Mouse (Mus musculus) C2C12 (cell line): Measurements from ENCODE around the gene Asb7. TPM values are rescaled to one million over a fixed set of nuclear protein-coding genes. Genes with fewer than 3 reads are reported as not detected.

Experiments used
- H3K27me3 ChIP-seq: one replicate; pipeline ENCODE4 v1.6.1; 2011; ENCODE audit not compliant: control insufficient read depth, insufficient read depth, insufficient read length
- H3K36me3 ChIP-seq: one replicate; pipeline ENCODE4 v1.6.1; 2011; ENCODE audit not compliant: control insufficient read depth, insufficient read depth
- H3K4me3 ChIP-seq: one replicate; pipeline ENCODE4 v1.5.1; 2011; ENCODE audit warnings: mild to moderate bottlenecking, control low read depth; ENCODE audit not compliant: poor library complexity, insufficient read depth, severe bottlenecking
- H3K79me2 ChIP-seq: one replicate; pipeline ENCODE4 v1.6.1; 2011; ENCODE audit not compliant: control insufficient read depth, insufficient read depth
- H3K79me3 ChIP-seq: one replicate; pipeline ENCODE4 v1.6.1; 2011; ENCODE audit warnings: low read depth, control low read depth
- H3ac ChIP-seq: one replicate; pipeline ENCODE3; 2011; ENCODE audit warnings: low read depth; ENCODE audit not compliant: control insufficient read depth, insufficient read length
- CEBPB ChIP-seq: IDR thresholded peaks from one replicate; pipeline ENCODE4 v1.6.1; 2011; ENCODE audit warnings: low read depth, mild to moderate bottlenecking, control low read depth, moderate library complexity
- CTCF ChIP-seq: IDR thresholded peaks from one replicate; pipeline ENCODE4 v1.5.1; 2011; ENCODE audit not compliant: control insufficient read depth, insufficient read depth, insufficient read length
- FOSL1 ChIP-seq: IDR thresholded peaks from one replicate; pipeline ENCODE4 v1.8.0; 2011; ENCODE audit warnings: mild to moderate bottlenecking, low read length; ENCODE audit not compliant: poor library complexity, insufficient read depth, severe bottlenecking
- MAX ChIP-seq: IDR thresholded peaks from one replicate; pipeline ENCODE4 v1.6.1; 2011; ENCODE audit warnings: mild to moderate bottlenecking, control low read depth
- MYOD1 ChIP-seq: IDR thresholded peaks from one replicate; pipeline ENCODE4 v1.6.1; 2011; ENCODE audit warnings: low read depth; ENCODE audit not compliant: control insufficient read depth, insufficient read length
- MYOG ChIP-seq: IDR thresholded peaks from one replicate; pipeline ENCODE4 v1.6.1; 2011; ENCODE audit not compliant: control insufficient read depth, insufficient read length; ENCODE audit errors: extremely low read depth
- USF1 ChIP-seq: IDR thresholded peaks from one replicate; pipeline ENCODE4 v1.6.1; 2011; ENCODE audit warnings: low read depth, mild to moderate bottlenecking, control low read depth, moderate library complexity
- polyA plus RNA-seq: library from polyadenylated mRNA; unstranded; fragments of >200 nt; fragmentation: generic; extraction: Trizol; gene quantifications from one replicate; pipeline ENCODE4 v1.2.1, GENCODE M21; 2012; ENCODE audit warnings: missing spikeins

Asb7 gene
- polyA plus RNA-seq, 1 experiment: 3.9 TPM

DNA sequence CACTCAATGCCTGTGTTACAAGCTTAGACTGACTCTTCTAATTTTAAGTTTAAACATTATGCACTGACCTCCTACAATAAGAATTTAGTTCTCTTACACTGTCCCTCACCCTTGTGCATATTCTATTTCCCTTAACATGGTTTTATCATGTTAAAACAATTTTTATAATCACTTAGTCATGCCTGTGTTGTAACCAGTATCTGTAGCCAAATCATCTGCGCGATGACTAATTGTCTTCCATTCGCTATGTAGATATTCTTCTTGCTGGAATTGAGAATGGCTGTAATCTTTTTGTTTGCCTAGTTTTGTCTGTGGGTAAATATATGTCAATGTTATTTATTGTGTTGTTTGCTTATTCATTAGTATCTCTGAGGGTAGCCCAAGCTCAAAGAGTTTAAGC lies 91.5 kb downstream of the Asb7 start:
- Histone ChIP-seq H3K79me2 (no peaks in the 10 kb centered on the region), H3ac (no peak overlapping the region), H3K4me3 (no peak overlapping the region), H3K79me3 (no peaks in the 10 kb centered on the region), H3K36me3 (no peaks in the 10 kb centered on the region), H3K27me3 (no peaks in the 10 kb centered on the region)
- TF ChIP-seq CTCF (no peak), FOSL1 (peak; percentile 58), CEBPB (peak; percentile 75), MYOG (no peak), MAX (no peak), MYOD1 (no peak), USF1 (no peak)

Other genes starting within 250 kb of the Asb7 start
- gene Lins1, start 293 bp upstream of the Asb7 start, polyA plus RNA-seq: 5.4 TPM
- gene Cers3, start 53.9 kb upstream of the Asb7 start, polyA plus RNA-seq: 0.13 TPM
- gene Adamts17, start 150.1 kb upstream of the Asb7 start, polyA plus RNA-seq: 0.04 TPM